Mouse (Mus musculus) CD4-positive, CD25-positive, alpha-beta regulatory T cell (primary cell): ENCODE results near the gene Trp53rka. TPM values are rescaled to one million over a fixed set of nuclear protein-coding genes. Genes with fewer than 3 reads are reported as not detected.

Experiments used
- polyA plus RNA-seq: library from polyadenylated mRNA; unstranded; fragments of 100-300 nt; shearing (Covaris generic); gene quantifications from one replicate; pipeline ENCODE4 v1.2.1, GENCODE M21; 2017

Trp53rka gene
- polyA plus RNA-seq: 49.1 TPM

GRCm38 (mm10) chr2:165492648-165493553 lies at the start of gene Trp53rka:
Gene Trp53rka, minus strand, starts transcription at chr2:165493324.

DNA sequence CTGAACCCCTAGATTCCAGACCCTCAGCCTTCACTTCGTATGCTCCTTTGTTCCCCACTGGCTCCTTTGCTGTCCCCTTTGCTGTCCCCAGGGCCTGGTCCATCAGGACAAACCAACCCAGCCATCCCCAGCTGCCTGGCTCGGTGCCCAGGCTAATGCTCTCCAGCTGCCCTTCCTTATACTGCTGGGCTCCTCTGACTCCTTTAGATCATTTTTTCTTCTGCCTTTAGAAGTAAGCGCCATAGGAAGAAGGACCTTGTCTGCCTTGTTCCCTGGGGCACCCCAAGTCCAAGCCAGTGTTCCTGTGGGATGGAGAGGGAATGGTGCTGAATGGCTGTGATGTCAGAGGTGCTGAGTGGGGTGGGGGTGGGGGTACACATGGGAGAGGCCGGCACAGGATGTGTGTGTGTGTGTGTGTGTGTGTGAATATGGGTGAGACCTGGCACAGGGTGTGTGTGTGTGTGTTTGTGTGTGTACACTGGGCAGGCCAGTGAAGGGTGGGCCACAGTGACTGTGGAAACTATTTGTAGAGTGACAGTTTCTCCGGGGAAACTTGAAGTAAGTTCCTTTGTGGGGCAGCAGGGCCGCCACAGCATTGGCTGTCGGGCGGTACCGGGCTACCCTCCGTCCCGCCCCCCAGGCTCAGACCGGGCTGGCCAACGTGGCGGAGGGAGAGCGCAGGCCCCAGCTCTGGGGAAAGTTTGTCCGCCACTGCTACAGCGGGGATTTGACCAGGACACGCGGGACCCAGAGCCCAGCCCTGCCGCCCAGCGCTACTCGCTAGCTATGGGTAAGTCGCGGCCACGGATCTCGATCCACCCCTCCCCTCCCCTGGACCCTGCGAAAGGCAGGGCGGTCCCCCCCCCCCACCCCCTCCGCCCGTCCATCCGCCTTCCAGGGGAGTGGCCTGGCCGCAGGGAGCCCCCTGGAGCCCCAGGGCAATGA lies 10.4 kb upstream of the Trp53rka start, which contains the start of gene Slc2a10:
Gene Slc2a10 (plus strand): TSS at position 529 of the 945 bp plus-strand sequence.

GRCm38 (mm10) chr2:165473003-165473402 lies 20.1 kb downstream of the Trp53rka start, which contains the start of gene Slc13a3:
Gene Slc13a3, minus strand, starts transcription at chr2:165473230.

Other genes with a start within 250 kb of the Trp53rka start
- 63.7 TPM for gene Slc35c2, start 205.5 kb downstream of the Trp53rka start, polyA plus RNA-seq
- 48.1 TPM for gene Elmo2, start 166.8 kb downstream of the Trp53rka start, polyA plus RNA-seq
- not detected for gene Zfp663, start 124.6 kb downstream of the Trp53rka start, polyA plus RNA-seq
- not detected for gene Zfp334, start 105.1 kb downstream of the Trp53rka start, polyA plus RNA-seq
- gene Ocstamp, start 92.9 kb downstream of the Trp53rka start, polyA plus RNA-seq: not detected
- gene Slc13a3, start 20.1 kb downstream of the Trp53rka start, polyA plus RNA-seq: 0.42 TPM
- not detected for gene Slc2a10, start 10.5 kb upstream of the Trp53rka start, polyA plus RNA-seq
- 13.3 TPM for gene Eya2, start 101.7 kb upstream of the Trp53rka start, polyA plus RNA-seq